Mouse (Mus musculus): ENCODE data around the gene Spred1. TPM values are rescaled to one million over a fixed set of nuclear protein-coding genes. Genes with fewer than 3 reads are reported as not detected.
A peak's percentile ranks its signal among the peaks of the same experiment; 100 is the strongest.

The Spred1 gene
- polyA plus RNA-seq (2016; fragmentation: Nextera tagmentation; extraction: Ambion mirVana) = 13.8 and 14.7 TPM in 2 replicates

- Histone ChIP-seq H3K4me2 (peak within 1 kb of the TSS; percentile 72), H3K4me1 (replicated peaks) (peaks cover 12% of the 10 kb centered on the region), H3K4me3 (peak within 1 kb of the TSS; percentile 67), H3K36me3 (no peaks in the 10 kb centered on the region), H3K9ac (peak within 1 kb of the TSS; percentile 96), H3K27me3 (replicated peaks) (no peaks in the 10 kb centered on the region), H3K9me3 (replicated peaks) (no peaks in the 10 kb centered on the region), H3K27ac (ENCODE audit: poor library complexity, severe bottlenecking) (peak within 1 kb of the TSS; percentile 99)
- WGBS = 3% methylated on average over 98 of the region's 99 CpGs
- ATAC-seq (ENCODE audit: insufficient number of reproducible peaks, low FRiP score) = peak; percentile 61; the same call in 1 of the 2 replicates
These were observed at the start of gene Spred1 for GRCm38 (mm10) chr2:117121212-117121983. Gene Spred1 (plus strand): TSS chr2:117121374.

GRCm38 (mm10) chr2:117071596-117071995 lies 49.6 kb upstream of the Spred1 start:
- ATAC-seq (ENCODE audit: insufficient number of reproducible peaks, low FRiP score) = no peak
- WGBS = 64% methylated on average over 3 of the region's 3 CpGs
- no peaks in the 10 kb centered on the region for H3K9me3 ChIP-seq (replicated peaks)
- H3K4me2 ChIP-seq = no peak overlapping the region
- H3K4me1 ChIP-seq (replicated peaks) = 0 out of 2 replicates have a peak, but pooled peaks cover 3% of the 10 kb centered on the region
- no peak overlapping the region for H3K27ac ChIP-seq (ENCODE audit: poor library complexity, severe bottlenecking)
- no peak overlapping the region for H3K9ac ChIP-seq
- no peak overlapping the region for H3K4me3 ChIP-seq
- H3K36me3 ChIP-seq = no peaks in the 10 kb centered on the region
- H3K27me3 ChIP-seq (replicated peaks) = no peaks in the 10 kb centered on the region

GRCm38 (mm10) chr2:117078711-117079110 lies 42.5 kb upstream of the Spred1 start:
- WGBS = 64% methylated on average over 2 of the region's 2 CpGs
- H3K4me1 ChIP-seq (replicated peaks) = no peaks in the 10 kb centered on the region
- H3K36me3 ChIP-seq = no peaks in the 10 kb centered on the region
- H3K9ac ChIP-seq = no peak overlapping the region
- ATAC-seq (ENCODE audit: insufficient number of reproducible peaks, low FRiP score) = no peak
- H3K27me3 ChIP-seq (replicated peaks) = no peaks in the 10 kb centered on the region
- H3K4me3 ChIP-seq = no peak overlapping the region
- H3K4me2 ChIP-seq = no peak overlapping the region
- H3K9me3 ChIP-seq (replicated peaks) = no peaks in the 10 kb centered on the region
- H3K27ac ChIP-seq (ENCODE audit: poor library complexity, severe bottlenecking) = no peak overlapping the region

- Histone ChIP-seq H3K36me3 (no peaks in the 10 kb centered on the region), H3K9me3 (replicated peaks) (no peaks in the 10 kb centered on the region), H3K27me3 (replicated peaks) (no peaks in the 10 kb centered on the region), H3K4me1 (replicated peaks) (no peaks in the 10 kb centered on the region), H3K4me2 (no peak overlapping the region), H3K9ac (no peak overlapping the region), H3K27ac (ENCODE audit: poor library complexity, severe bottlenecking) (no peak overlapping the region), H3K4me3 (no peak overlapping the region)
- WGBS = 81% methylated on average over 5 of the region's 5 CpGs
- ATAC-seq (ENCODE audit: insufficient number of reproducible peaks, low FRiP score) = no peak
These were observed 41.6 kb upstream of the Spred1 start for GRCm38 (mm10) chr2:117079621-117080020.

- Histone ChIP-seq H3K27me3 (replicated peaks) (no peaks in the 10 kb centered on the region), H3K9me3 (replicated peaks) (no peaks in the 10 kb centered on the region), H3K9ac (no peak overlapping the region), H3K4me2 (no peak overlapping the region), H3K4me3 (no peak overlapping the region), H3K27ac (ENCODE audit: poor library complexity, severe bottlenecking) (no peak overlapping the region), H3K36me3 (no peaks in the 10 kb centered on the region), H3K4me1 (replicated peaks) (peaks cover 11% of the 10 kb centered on the region)
- no peak for ATAC-seq (ENCODE audit: insufficient number of reproducible peaks, low FRiP score)
- 77% methylated on average over 12 of the region's 12 CpGs for WGBS
These were observed 35.0 kb upstream of the Spred1 start for GRCm38 (mm10) chr2:117086002-117086765.

- ATAC-seq (ENCODE audit: insufficient number of reproducible peaks, low FRiP score) = no peak
These were observed 34.3 kb upstream of the Spred1 start for GRCm38 (mm10) chr2:117086766-117087457.

GRCm38 (mm10) chr2:117087458-117087820 lies 33.7 kb upstream of the Spred1 start:
- no peak overlapping the region for H3K4me3 ChIP-seq
- no peak for ATAC-seq (ENCODE audit: insufficient number of reproducible peaks, low FRiP score)

More at GRCm38 (mm10) chr2:117086766-117087457, 34.3 kb upstream of the Spred1 start:
- Histone ChIP-seq H3K4me3 (no peak overlapping the region), H3K9ac (no peak overlapping the region), H3K27me3 (replicated peaks) (no peaks in the 10 kb centered on the region), H3K9me3 (replicated peaks) (no peaks in the 10 kb centered on the region), H3K4me1 (replicated peaks) (peaks cover 14% of the 10 kb centered on the region), H3K36me3 (no peaks in the 10 kb centered on the region), H3K27ac (ENCODE audit: poor library complexity, severe bottlenecking) (no peak overlapping the region), H3K4me2 (no peak overlapping the region)
- WGBS = 51% methylated on average over 1 of the region's 1 CpGs

GRCm38 (mm10) chr2:117089482-117089881 lies 31.7 kb upstream of the Spred1 start:
- no peak overlapping the region for H3K27ac ChIP-seq (ENCODE audit: poor library complexity, severe bottlenecking)

More at GRCm38 (mm10) chr2:117087458-117087820, 33.7 kb upstream of the Spred1 start:
- H3K27ac ChIP-seq (ENCODE audit: poor library complexity, severe bottlenecking) = no peak overlapping the region
- no peaks in the 10 kb centered on the region for H3K27me3 ChIP-seq (replicated peaks)
- H3K9me3 ChIP-seq (replicated peaks) = no peaks in the 10 kb centered on the region
- no peaks in the 10 kb centered on the region for H3K36me3 ChIP-seq
- 71% methylated on average over 4 of the region's 4 CpGs for WGBS
- H3K9ac ChIP-seq = no peak overlapping the region
- H3K4me2 ChIP-seq = no peak overlapping the region
- peaks cover 15% of the 10 kb centered on the region for H3K4me1 ChIP-seq (replicated peaks)

GRCm38 (mm10) chr2:117090061-117090460 lies 31.1 kb upstream of the Spred1 start:
- Histone ChIP-seq H3K4me2 (no peak overlapping the region), H3K9me3 (replicated peaks) (no peaks in the 10 kb centered on the region), H3K36me3 (no peaks in the 10 kb centered on the region), H3K4me1 (replicated peaks) (peaks cover 25% of the 10 kb centered on the region), H3K27me3 (replicated peaks) (no peaks in the 10 kb centered on the region), H3K4me3 (no peak overlapping the region), H3K9ac (no peak overlapping the region), H3K27ac (ENCODE audit: poor library complexity, severe bottlenecking) (no peak overlapping the region)
- ATAC-seq (ENCODE audit: insufficient number of reproducible peaks, low FRiP score) = no peak
- WGBS = 70% methylated on average over 3 of the region's 3 CpGs

More at GRCm38 (mm10) chr2:117089482-117089881, 31.7 kb upstream of the Spred1 start:
- no peaks in the 10 kb centered on the region for H3K27me3 ChIP-seq (replicated peaks)
- H3K4me1 ChIP-seq (replicated peaks) = peaks cover 25% of the 10 kb centered on the region
- WGBS = 80% methylated on average over 1 of the region's 1 CpGs
- no peaks in the 10 kb centered on the region for H3K36me3 ChIP-seq
- H3K4me3 ChIP-seq = no peak overlapping the region
- no peak overlapping the region for H3K9ac ChIP-seq
- no peak for ATAC-seq (ENCODE audit: insufficient number of reproducible peaks, low FRiP score)
- H3K9me3 ChIP-seq (replicated peaks) = no peaks in the 10 kb centered on the region
- H3K4me2 ChIP-seq = no peak overlapping the region

GRCm38 (mm10) chr2:117092946-117093401 lies 28.2 kb upstream of the Spred1 start:
- Histone ChIP-seq H3K36me3 (no peaks in the 10 kb centered on the region), H3K4me2 (no peak overlapping the region), H3K9me3 (replicated peaks) (no peaks in the 10 kb centered on the region), H3K4me3 (no peak overlapping the region), H3K9ac (no peak overlapping the region), H3K27me3 (replicated peaks) (no peaks in the 10 kb centered on the region), H3K4me1 (replicated peaks) (peaks cover 31% of the 10 kb centered on the region), H3K27ac (ENCODE audit: poor library complexity, severe bottlenecking) (peak overlapping the region; percentile 25; the same call in 1 of the 2 replicates)
- no peak for ATAC-seq (ENCODE audit: insufficient number of reproducible peaks, low FRiP score)
- 17% methylated on average over 2 of the region's 2 CpGs for WGBS

GRCm38 (mm10) chr2:117095491-117095890 lies 25.7 kb upstream of the Spred1 start:
- H3K27ac ChIP-seq (ENCODE audit: poor library complexity, severe bottlenecking) = no peak overlapping the region
- no peak overlapping the region for H3K9ac ChIP-seq
- 47% methylated on average over 3 of the region's 3 CpGs for WGBS
- no peaks in the 10 kb centered on the region for H3K9me3 ChIP-seq (replicated peaks)
- H3K4me3 ChIP-seq = no peak overlapping the region
- no peaks in the 10 kb centered on the region for H3K36me3 ChIP-seq
- H3K4me2 ChIP-seq = no peak overlapping the region
- no peak for ATAC-seq (ENCODE audit: insufficient number of reproducible peaks, low FRiP score)
- H3K27me3 ChIP-seq (replicated peaks) = no peaks in the 10 kb centered on the region
- H3K4me1 ChIP-seq (replicated peaks) = peaks cover 44% of the 10 kb centered on the region
